Mouse (Mus musculus): ENCODE measurements around the gene Spdye4b. TPM values are rescaled to one million over a fixed set of nuclear protein-coding genes. Genes with fewer than 3 reads are reported as not detected.
"Not testable (repeated sequence)": the region's sequence is repeated elsewhere in the genome, so short reads cannot be mapped to it uniquely, and the experiment has no call there.

Gene Spdye4b
- polyA plus RNA-seq (2012; rRNA removed): not detected in 2 replicates

DNA sequence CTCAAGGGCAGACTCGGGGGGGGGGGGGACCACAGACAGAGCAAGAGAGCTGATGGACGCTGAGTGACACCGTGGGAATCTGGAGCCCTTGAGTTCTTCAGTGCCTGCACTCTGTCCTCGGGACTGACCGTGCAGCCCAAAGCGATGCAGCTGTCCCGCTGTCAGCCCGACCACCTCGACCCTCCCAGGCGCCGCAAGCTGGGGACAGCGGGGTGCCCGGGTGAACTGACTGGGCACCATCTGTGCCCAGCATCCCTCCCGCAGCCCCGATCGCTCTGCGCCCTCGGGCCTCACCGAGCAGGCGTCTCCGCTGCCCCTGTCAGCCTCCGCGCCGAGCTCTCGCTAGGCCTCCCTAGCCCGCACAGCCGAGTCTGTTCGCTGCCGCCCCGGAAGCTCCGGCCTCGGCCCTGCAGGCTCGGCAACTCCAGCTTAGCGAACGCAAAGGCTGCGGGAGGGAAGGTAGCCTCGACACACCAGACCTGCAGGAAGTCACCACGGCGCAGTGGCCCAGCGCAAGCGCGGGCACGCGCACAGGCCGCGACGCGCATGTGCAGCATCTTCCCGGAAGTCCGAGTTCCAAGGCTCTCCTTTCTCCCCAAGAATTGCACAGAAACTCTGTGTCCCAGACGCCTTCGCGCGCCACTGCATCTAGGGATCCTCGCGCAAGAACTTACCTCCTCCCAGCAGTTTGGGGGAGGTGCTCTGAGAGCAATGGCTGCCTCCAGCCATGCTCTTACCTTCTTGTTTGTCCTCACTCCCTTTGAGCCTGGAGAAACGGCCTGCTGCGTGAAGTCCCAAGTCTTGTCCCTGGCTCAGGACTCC is at the start of gene Spdye4b, which contains the start of gene Rbak:
TSS of gene Spdye4b (plus strand) at position 763 of the 822 bp plus-strand sequence.
TSS of gene Rbak (minus strand) at position 521 of the 822 bp plus-strand sequence.
- H3K27ac ChIP-seq (ENCODE audit: insufficient read depth, low read length): peak within 1 kb of the TSS; percentile 42
- peak within 1 kb of the TSS; percentile 44 for H3K4me3 ChIP-seq (ENCODE audit: insufficient read depth, low read length)
- TF ChIP-seq CTCF (IDR thresholded peaks at IDR 0.05; ENCODE audit: extremely low read depth, insufficient read depth, low read length) (no peak), POLR2A (IDR thresholded peaks at IDR 0.05; ENCODE audit: extremely low read depth, insufficient read depth, low read length) (peak; percentile 88)
- H3K4me1 ChIP-seq (ENCODE audit: control insufficient read depth, insufficient read depth, low read length): no peaks in the 10 kb centered on the region

DNA sequence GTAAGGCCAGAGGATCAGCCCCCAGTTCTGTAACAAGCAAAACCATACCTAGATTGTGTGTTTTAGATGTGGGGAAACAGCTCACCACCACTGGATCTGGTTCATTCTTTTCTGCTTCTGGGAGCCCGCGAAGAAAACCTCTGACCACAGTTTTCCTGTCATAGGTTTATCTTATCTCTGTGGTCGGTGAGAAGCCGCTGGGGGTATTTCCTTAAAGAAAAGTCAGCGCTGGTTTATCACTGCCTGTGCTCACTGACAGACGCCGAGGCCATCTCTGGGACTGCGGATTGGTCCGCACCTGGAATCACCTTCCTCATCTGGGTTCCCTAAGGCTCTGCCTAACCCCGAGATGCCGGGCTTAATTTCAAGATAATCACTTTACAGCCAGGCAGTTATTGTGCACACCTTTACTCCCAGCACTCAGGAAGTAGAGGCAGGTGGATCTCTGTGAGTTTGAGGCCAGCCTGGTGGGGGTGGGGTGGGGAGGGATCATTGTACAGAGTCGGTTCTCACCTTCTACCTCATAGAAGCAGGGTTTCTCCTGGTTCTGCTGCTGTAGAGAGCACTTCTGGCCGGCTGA is 47.8 kb upstream of the Spdye4b start:
- Histone ChIP-seq H3K4me3 (ENCODE audit: insufficient read depth, low read length) (no peak overlapping the region), H3K4me1 (ENCODE audit: control insufficient read depth, insufficient read depth, low read length) (no peaks in the 10 kb centered on the region), H3K27ac (ENCODE audit: insufficient read depth, low read length) (no peak overlapping the region)
- TF ChIP-seq POLR2A (IDR thresholded peaks at IDR 0.05; ENCODE audit: extremely low read depth, insufficient read depth, low read length) (no peak), CTCF (IDR thresholded peaks at IDR 0.05; ENCODE audit: extremely low read depth, insufficient read depth, low read length) (no peak)

DNA sequence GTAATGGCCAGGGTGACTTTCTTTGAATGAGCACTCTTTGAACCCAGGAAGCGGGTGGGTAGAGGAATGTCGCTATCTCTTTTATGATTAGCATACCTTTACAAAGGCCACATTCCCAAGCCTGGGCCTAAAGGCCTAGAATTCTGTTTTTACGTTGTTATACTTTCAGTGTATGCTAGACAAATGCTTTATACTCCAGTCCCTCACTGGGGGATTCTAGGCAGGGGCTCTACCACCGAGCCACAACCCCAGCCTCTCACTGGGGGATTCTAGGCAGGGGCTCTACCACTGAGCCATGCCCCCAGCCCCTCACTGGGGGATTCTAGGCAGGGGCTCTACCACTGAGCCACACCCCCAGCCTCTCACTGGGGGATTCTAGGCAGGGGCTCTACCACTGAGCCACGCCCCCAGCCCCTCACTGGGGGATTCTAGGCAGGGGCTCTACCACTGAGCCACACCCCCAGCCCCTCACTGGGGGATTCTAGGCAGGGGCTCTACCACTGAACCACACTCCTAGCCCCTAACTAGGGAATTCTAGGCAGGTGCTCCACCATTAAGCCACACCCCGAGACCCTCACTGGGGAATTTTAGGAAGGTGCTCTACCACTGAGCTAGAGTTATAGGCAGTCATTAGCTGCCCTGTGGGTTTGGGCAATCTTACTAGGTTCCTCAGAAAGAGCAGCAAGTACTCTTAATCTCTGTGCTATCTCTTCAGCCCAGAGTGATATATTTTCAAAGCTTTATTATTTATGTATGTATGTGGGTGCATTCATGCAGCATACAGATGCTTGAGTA is 46.4 kb upstream of the Spdye4b start:
- H3K4me1 ChIP-seq (ENCODE audit: control insufficient read depth, insufficient read depth, low read length); H3K27ac ChIP-seq (ENCODE audit: insufficient read depth, low read length); H3K4me3 ChIP-seq (ENCODE audit: insufficient read depth, low read length): not testable (repeated sequence)

DNA sequence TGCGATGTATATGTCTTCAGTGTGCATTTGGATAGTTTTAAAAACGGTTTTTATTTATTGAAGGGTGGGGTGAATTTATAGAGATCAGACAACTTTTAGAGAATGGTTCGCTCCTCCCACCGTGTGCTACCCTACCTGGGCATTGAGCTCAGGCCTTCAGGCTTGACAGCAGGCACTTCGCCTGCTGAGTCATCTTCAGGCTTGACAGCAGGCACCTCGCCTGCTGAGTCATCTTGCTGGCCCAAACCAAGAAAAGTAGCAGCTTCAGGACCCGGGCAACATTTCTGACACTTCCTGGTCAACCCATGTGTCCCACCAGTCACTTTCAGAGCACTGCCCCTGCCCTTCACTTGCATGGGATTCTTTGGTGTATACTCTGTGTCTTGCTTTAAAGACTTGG is 45.8 kb upstream of the Spdye4b start:
- Histone ChIP-seq H3K27ac (ENCODE audit: insufficient read depth, low read length) (no peak overlapping the region), H3K4me3 (ENCODE audit: insufficient read depth, low read length) (no peak overlapping the region), H3K4me1 (ENCODE audit: control insufficient read depth, insufficient read depth, low read length) (no peaks in the 10 kb centered on the region)
- TF ChIP-seq POLR2A (IDR thresholded peaks at IDR 0.05; ENCODE audit: extremely low read depth, insufficient read depth, low read length) (no peak), CTCF (IDR thresholded peaks at IDR 0.05; ENCODE audit: extremely low read depth, insufficient read depth, low read length) (no peak)

DNA sequence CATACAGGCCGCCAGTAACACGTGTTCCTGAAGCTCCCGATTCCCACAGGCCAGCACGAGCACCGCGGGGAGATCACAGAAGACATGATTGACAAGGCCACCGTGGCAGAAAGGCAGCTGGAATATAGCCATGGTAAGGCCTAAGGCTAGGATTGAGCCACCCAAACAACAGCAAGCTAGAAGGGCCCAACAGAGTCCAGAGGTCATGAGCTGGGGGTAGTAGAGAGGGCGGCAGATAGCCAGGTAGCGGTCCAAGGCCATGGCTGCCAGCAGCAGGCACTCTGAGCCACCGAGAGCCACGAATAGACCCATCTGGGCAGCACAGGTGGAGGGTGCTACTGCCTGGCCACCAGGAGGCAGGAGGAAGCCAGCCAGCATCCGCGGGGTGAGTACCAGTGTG is 43.2 kb upstream of the Spdye4b start:
- no peak overlapping the region for H3K27ac ChIP-seq (ENCODE audit: insufficient read depth, low read length)
- TF ChIP-seq POLR2A (IDR thresholded peaks at IDR 0.05; ENCODE audit: extremely low read depth, insufficient read depth, low read length) (no peak), CTCF (IDR thresholded peaks at IDR 0.05; ENCODE audit: extremely low read depth, insufficient read depth, low read length) (no peak)

DNA sequence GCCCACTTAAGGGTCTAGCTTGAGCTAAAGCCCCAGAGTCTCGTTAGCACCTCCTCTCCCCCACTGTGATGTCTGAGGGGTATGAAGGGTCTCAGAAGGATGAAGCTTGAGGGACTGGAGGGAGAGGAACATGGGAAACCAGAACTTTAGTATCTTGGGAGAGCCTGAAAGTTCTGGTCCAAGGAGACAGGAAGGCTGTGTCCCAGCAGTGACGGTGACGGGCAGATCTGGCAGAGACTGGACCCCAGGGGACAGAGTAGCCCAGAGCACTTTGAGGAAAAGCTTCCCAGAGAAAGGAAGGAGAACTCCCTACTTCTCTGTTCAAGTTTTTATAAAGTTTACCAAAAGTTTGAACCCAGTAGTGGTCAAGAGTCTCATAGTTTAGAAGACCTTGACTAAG is 33.3 kb upstream of the Spdye4b start, which contains the start of gene Olfr718-ps1:
TSS of gene Olfr718-ps1 (minus strand) at position 101 of the 400 bp plus-strand sequence.
- TF ChIP-seq POLR2A (IDR thresholded peaks at IDR 0.05; ENCODE audit: extremely low read depth, insufficient read depth, low read length) (no peak), CTCF (IDR thresholded peaks at IDR 0.05; ENCODE audit: extremely low read depth, insufficient read depth, low read length) (no peak)
- Histone ChIP-seq H3K4me3 (ENCODE audit: insufficient read depth, low read length) (no peak within 1 kb of the TSS), H3K27ac (ENCODE audit: insufficient read depth, low read length) (no peak within 1 kb of the TSS), H3K4me1 (ENCODE audit: control insufficient read depth, insufficient read depth, low read length) (no peaks in the 10 kb centered on the region)

More for the DNA sequence above, 43.2 kb upstream of the Spdye4b start:
- no peaks in the 10 kb centered on the region for H3K4me1 ChIP-seq (ENCODE audit: control insufficient read depth, insufficient read depth, low read length)
- no peak overlapping the region for H3K4me3 ChIP-seq (ENCODE audit: insufficient read depth, low read length)

DNA sequence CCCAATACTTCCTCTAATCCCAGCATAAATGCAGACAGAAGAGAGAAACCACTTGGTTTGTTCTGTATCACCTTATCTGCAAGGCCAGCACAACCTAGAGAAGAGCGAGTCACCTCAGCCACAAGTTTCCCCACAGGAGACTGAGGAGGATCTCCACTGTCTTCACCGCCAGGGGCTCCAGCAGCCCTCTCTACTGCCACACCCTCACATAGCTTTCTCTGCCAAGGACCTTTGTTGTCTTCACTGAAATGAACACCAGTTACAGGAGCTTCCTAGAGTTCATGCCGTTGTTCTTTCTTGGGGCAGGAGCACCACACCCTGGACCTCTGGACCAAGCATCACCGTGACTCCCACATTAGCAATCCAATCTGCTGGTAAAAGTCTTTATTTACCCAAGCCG is 32.2 kb upstream of the Spdye4b start:
- Histone ChIP-seq H3K4me1 (ENCODE audit: control insufficient read depth, insufficient read depth, low read length) (no peaks in the 10 kb centered on the region), H3K4me3 (ENCODE audit: insufficient read depth, low read length) (no peak overlapping the region), H3K27ac (ENCODE audit: insufficient read depth, low read length) (no peak overlapping the region)
- TF ChIP-seq POLR2A (IDR thresholded peaks at IDR 0.05; ENCODE audit: extremely low read depth, insufficient read depth, low read length) (no peak), CTCF (IDR thresholded peaks at IDR 0.05; ENCODE audit: extremely low read depth, insufficient read depth, low read length) (no peak)

DNA sequence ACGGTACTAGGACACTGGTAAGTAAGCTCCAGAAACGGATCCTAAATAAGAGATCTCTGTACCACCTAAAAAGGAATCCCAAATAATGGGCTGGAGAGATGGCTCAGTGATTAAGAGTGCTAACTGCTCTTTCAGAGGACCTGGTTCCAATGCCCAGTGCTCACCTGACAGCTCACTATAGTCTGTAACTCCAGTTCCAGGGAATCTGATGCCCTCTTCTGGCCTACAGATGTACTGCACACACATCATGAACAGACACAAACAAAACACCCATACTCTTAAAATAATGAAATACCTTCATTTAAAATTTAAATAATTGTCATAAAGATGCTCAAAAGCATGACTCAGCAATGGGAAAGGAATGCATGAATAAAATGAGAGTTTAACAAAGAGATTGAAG is 31.3 kb upstream of the Spdye4b start:
- H3K4me3 ChIP-seq (ENCODE audit: insufficient read depth, low read length): no peak overlapping the region
- H3K27ac ChIP-seq (ENCODE audit: insufficient read depth, low read length): no peak overlapping the region
- no peak for TF ChIP-seq POLR2A (IDR thresholded peaks at IDR 0.05; ENCODE audit: extremely low read depth, insufficient read depth, low read length)
- TF ChIP-seq CTCF (IDR thresholded peaks at IDR 0.05; ENCODE audit: extremely low read depth, insufficient read depth, low read length): no peak

DNA sequence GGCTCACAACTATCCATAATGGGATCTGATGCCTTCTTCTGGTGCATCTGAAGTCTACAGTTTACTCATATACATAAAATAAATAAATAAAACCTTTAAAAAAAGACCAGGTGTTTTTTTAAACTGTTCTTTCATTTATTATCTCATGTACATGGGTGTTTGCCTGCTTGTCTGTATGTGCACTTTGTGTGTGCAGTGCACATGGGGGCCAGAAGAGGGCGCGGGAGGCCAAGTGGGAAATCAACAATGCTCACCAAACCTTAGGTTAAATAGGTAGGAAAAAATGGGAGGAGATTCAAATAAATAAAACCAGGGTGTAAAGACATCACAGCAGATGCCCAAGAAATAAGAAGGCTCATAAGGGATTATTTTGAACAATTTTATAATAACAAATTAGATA is 30.8 kb upstream of the Spdye4b start:
- no peak overlapping the region for H3K4me3 ChIP-seq (ENCODE audit: insufficient read depth, low read length)
- TF ChIP-seq POLR2A (IDR thresholded peaks at IDR 0.05; ENCODE audit: extremely low read depth, insufficient read depth, low read length) (no peak), CTCF (IDR thresholded peaks at IDR 0.05; ENCODE audit: extremely low read depth, insufficient read depth, low read length) (no peak)
- no peak overlapping the region for H3K27ac ChIP-seq (ENCODE audit: insufficient read depth, low read length)
- no peaks in the 10 kb centered on the region for H3K4me1 ChIP-seq (ENCODE audit: control insufficient read depth, insufficient read depth, low read length)

More for the DNA sequence above, 31.3 kb upstream of the Spdye4b start:
- H3K4me1 ChIP-seq (ENCODE audit: control insufficient read depth, insufficient read depth, low read length): no peaks in the 10 kb centered on the region
